In the genomic region with DNA sequence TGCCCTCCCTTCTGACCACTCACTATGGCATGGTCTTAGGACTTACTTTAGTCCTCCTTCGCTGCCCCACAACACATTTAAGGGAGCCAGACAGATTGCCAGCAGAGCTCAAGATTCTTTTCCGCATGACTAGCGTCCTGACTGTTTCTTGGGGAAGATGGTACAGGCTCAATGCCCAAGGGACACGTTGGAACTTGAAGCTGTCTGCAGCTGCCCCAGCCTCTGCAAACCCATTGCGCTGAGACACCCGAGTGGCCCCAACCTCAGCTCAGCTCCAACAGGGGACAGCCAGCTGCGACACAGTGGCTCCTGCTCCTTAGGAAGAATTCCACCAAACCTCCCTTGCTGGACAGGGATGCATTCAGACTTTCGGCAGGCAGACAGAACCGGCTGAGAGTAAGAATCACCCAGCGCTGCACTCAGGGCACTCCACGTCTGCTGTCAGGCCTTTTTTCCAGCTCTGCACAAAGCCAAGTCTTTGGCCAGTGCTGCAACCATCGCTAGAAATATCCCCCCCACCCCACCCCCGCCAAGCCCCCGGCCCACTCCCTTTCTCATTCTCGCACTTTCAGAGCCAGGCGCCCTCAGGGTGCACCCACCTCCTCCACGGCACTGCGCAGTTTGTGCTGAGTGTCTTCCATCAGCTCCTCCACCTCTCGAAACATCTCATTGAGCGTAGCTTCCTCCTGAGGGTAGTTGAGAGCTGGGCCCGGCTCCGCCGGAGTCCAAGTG, we compare ENCODE assay signal across 8 mouse cellular contexts. TPM values are rescaled to one million over a fixed set of nuclear protein-coding genes. Genes with fewer than 3 reads are reported as not detected.
DNase-seq lines count a peak whose midpoint lies in the region; ATAC-seq and TF ChIP-seq lines count a peak whose summit lies in the region.

No protein-coding gene starts in this region.

- WGBS in cerebellum, adult 2 months = 21% methylated on average over 23 of the region's 23 CpGs
- 11% methylated on average over 23 of the region's 23 CpGs for WGBS in forebrain, embryonic 15.5 days
- WGBS in limb, embryonic 11.5 days = 12% methylated on average over 23 of the region's 23 CpGs
- 24% methylated on average over 23 of the region's 23 CpGs for WGBS in small intestine, adult 2 months

- H3K27ac ChIP-seq in cerebellum, adult 2 months (ENCODE audit: insufficient read depth, low read length) = no peak overlapping the region
- H3K27ac ChIP-seq in CH12.LX (ENCODE audit: insufficient read depth, low read depth) = no peak overlapping the region
- no peak overlapping the region for H3K27ac ChIP-seq in forebrain, embryonic 15.5 days (replicated peaks)
- H3K27ac ChIP-seq in limb, embryonic 11.5 days (replicated peaks; ENCODE audit: low read depth, low read length) = no peak overlapping the region
- H3K27ac ChIP-seq in small intestine, adult 2 months (ENCODE audit: insufficient read depth, low read depth, low read length) = peak overlapping the region; percentile 8; the same call in 1 of the 2 replicates

- no peaks in the 10 kb centered on the region for H3K4me1 ChIP-seq in cerebellum, adult 2 months (ENCODE audit: control insufficient read depth, insufficient read depth, low read length)
- H3K4me1 ChIP-seq in CH12.LX (ENCODE audit: control insufficient read depth in 1 of 2, insufficient read depth in 2 of 2) = peaks cover 8 to 34% of the 10 kb centered on the region in 2 experiments
- peaks cover 18% of the 10 kb centered on the region for H3K4me1 ChIP-seq in forebrain, embryonic 15.5 days
- 0 out of 2 replicates have a peak, but pooled peaks cover 2% of the 10 kb centered on the region for H3K4me1 ChIP-seq in limb, embryonic 11.5 days (ENCODE audit: control insufficient read depth, insufficient read depth, low read length)
- peaks cover 3% of the 10 kb centered on the region for H3K4me1 ChIP-seq in small intestine, adult 2 months (ENCODE audit: control insufficient read depth, insufficient read depth, insufficient read length, low read length)

- no peak for TF ChIP-seq RAD21 in CH12.LX (IDR thresholded peaks at IDR 0.05; ENCODE audit: low read depth, low read length)

- TF ChIP-seq EP300 in CH12.LX (IDR thresholded peaks at IDR 0.05; ENCODE audit: low read length) = peak; percentile 33; the same call in 1 of the 2 replicates

- in situ Hi-C loops in CH12.LX (cut with MboI; ENCODE audit: low pct_ligation_motif_present, low pct_unique_long_range_greater_than_20kb, low sequenced_read_pairs) = no loop called here

- H3K36me3 ChIP-seq in CH12.LX (replicated peaks in 1 of 2; ENCODE audit: control insufficient read depth in 1 of 2, insufficient read depth in 1 of 2, low read length in 1 of 2) = no peaks in the 10 kb centered on the region
- no peaks in the 10 kb centered on the region for H3K36me3 ChIP-seq in forebrain, embryonic 15.5 days
- no peaks in the 10 kb centered on the region for H3K36me3 ChIP-seq in limb, embryonic 11.5 days (ENCODE audit: control insufficient read depth, insufficient read depth, low read length)
- H3K36me3 ChIP-seq in small intestine, adult 2 months (ENCODE audit: control insufficient read depth, insufficient read depth, low read length) = no peaks in the 10 kb centered on the region

- H3K4me2 ChIP-seq in CH12.LX (ENCODE audit: insufficient read depth, low read depth, poor library complexity, severe bottlenecking) = peak overlapping the region; percentile 78
- peak overlapping the region; percentile 54 for H3K4me2 ChIP-seq in forebrain, embryonic 15.5 days (replicated peaks)
- H3K4me2 ChIP-seq in limb, embryonic 11.5 days (ENCODE audit: low read depth, severe bottlenecking) = peak overlapping the region; percentile 58

- ATAC-seq in forebrain, embryonic 15.5 days (replicated peaks) = peak; percentile 48
- peak; percentile 48 for ATAC-seq in limb, embryonic 11.5 days (ENCODE audit: insufficient number of reproducible peaks, low FRiP score, low TSS enrichment, low read depth)

- no peak for TF ChIP-seq CTCF in cerebellum, adult 2 months (IDR thresholded peaks at IDR 0.05; ENCODE audit: borderline replicate concordance, insufficient read depth, low read depth, low read length)
- no peak for TF ChIP-seq CTCF in CH12.LX (conservative IDR thresholded peaks at IDR 0.05 in 1 of 2, IDR thresholded peaks at IDR 0.05 in 1 of 2; ENCODE audit: low read depth in 2 of 2, low read length in 2 of 2)
- TF ChIP-seq CTCF in small intestine, adult 2 months (IDR thresholded peaks at IDR 0.05; ENCODE audit: extremely low read depth, insufficient read length, insufficient replicate concordance, low read depth, low read length) = no peak

- no peak overlapping the region for H3K9ac ChIP-seq in CH12.LX (ENCODE audit: insufficient read depth, low read depth)
- H3K9ac ChIP-seq in forebrain, embryonic 15.5 days (replicated peaks) = peak overlapping the region; percentile 43
- H3K9ac ChIP-seq in limb, embryonic 11.5 days (ENCODE audit: low read length) = peak overlapping the region; percentile 66

- H3K9me3 ChIP-seq in CH12.LX (replicated peaks; ENCODE audit: low read length) = no peaks in the 10 kb centered on the region
- H3K9me3 ChIP-seq in forebrain, embryonic 15.5 days = no peaks in the 10 kb centered on the region
- H3K9me3 ChIP-seq in limb, embryonic 11.5 days (ENCODE audit: control insufficient read depth, low read length) = no peaks in the 10 kb centered on the region

- peak overlapping the region; percentile 20 for H3K4me3 ChIP-seq in cerebellum, adult 2 months (replicated peaks; ENCODE audit: insufficient read depth, low read depth, low read length)
- H3K4me3 ChIP-seq in CH12.LX (replicated peaks in 1 of 3; ENCODE audit: low read depth in 2 of 3, low read length in 2 of 3, poor library complexity in 1 of 3) = peak overlapping the region in 2 of 3 experiments; percentile 34 to 46
- peak overlapping the region; percentile 44 for H3K4me3 ChIP-seq in forebrain, embryonic 15.5 days
- H3K4me3 ChIP-seq in limb, embryonic 11.5 days (ENCODE audit: low read depth, low read length) = peak overlapping the region; percentile 47
- H3K4me3 ChIP-seq in small intestine, adult 2 months (ENCODE audit: low read depth, low read length) = peak overlapping the region; percentile 45

- TF ChIP-seq POLR2A in cerebellum, adult 2 months (IDR thresholded peaks at IDR 0.05; ENCODE audit: borderline replicate concordance, insufficient read depth, low read length) = no peak
- no peak for TF ChIP-seq POLR2A in CH12.LX (IDR thresholded peaks at IDR 0.05; ENCODE audit: low read depth, low read length)
- no peak for TF ChIP-seq POLR2A in small intestine, adult 2 months (IDR thresholded peaks at IDR 0.05; ENCODE audit: low read depth, low read length)

- no peak for DNase-seq in cerebellum, adult 2 months
- no peak for DNase-seq in cerebellum, adult 11-12 months
- peak; percentile 70 for DNase-seq in CH12.LX (ENCODE audit: extremely low read depth)
- DNase-seq in limb, embryonic 11.5 days (ENCODE audit: low spot score) = peak; percentile 38
- DNase-seq in thymus, postnatal 0 days (ENCODE audit: low spot score) = no peak
- no peak for DNase-seq in cerebellum, postnatal 4 days (ENCODE audit: low spot score in 2 of 2)

- H3K27me3 ChIP-seq in cerebellum, adult 2 months (ENCODE audit: control insufficient read depth, insufficient read depth, low read length) = no peaks in the 10 kb centered on the region; the same call in 1 of the 2 replicates
- H3K27me3 ChIP-seq in CH12.LX (replicated peaks) = peaks cover 4% of the 10 kb centered on the region
- peaks cover 8% of the 10 kb centered on the region; the same call in 1 of the 2 replicates for H3K27me3 ChIP-seq in forebrain, embryonic 15.5 days
- 0 out of 2 replicates have a peak, but pooled peaks cover 2% of the 10 kb centered on the region for H3K27me3 ChIP-seq in limb, embryonic 11.5 days (ENCODE audit: control insufficient read depth, insufficient read depth, low read length)
- peaks cover 18% of the 10 kb centered on the region for H3K27me3 ChIP-seq in small intestine, adult 2 months (ENCODE audit: control insufficient read depth, insufficient read depth, low read length)

- no peaks in the 10 kb centered on the region for H3K79me2 ChIP-seq in CH12.LX (replicated peaks; ENCODE audit: control insufficient read depth, extremely low read depth, insufficient read depth, poor library complexity, severe bottlenecking)

- dilution Hi-C loops in CH12.LX (cut with MboI; ENCODE audit: extremely low pct_ligation_motif_present, extremely low pct_unique_long_range_greater_than_20kb, low sequenced_read_pairs) = no loop called here

TF ChIP-seq in CH12.LX, 34 proteins besides CTCF, POLR2A, EP300 and RAD21:
- TF ChIP-seq MYC (IDR thresholded peaks at IDR 0.05; ENCODE audit: low read depth, low read length) (no peak), ZC3H11A (IDR thresholded peaks at IDR 0.05; ENCODE audit: low read depth, low read length) (no peak), PAX5 (IDR thresholded peaks at IDR 0.05; ENCODE audit: low read length) (no peak), CHD1 (IDR thresholded peaks at IDR 0.05; ENCODE audit: low read depth, low read length) (no peak), ETS1 (conservative IDR thresholded peaks at IDR 0.05; ENCODE audit: low read depth, low read length) (0 out of 2 replicates have a peak, but pooled peaks have one; percentile 15), POLR2AphosphoS2 (IDR thresholded peaks at IDR 0.05; ENCODE audit: low read depth, low read length) (no peak), BHLHE40 (IDR thresholded peaks at IDR 0.05; ENCODE audit: low read depth, low read length) (0 out of 2 replicates have a peak, but pooled peaks have one; percentile 36), ZNF384 (IDR thresholded peaks at IDR 0.05; ENCODE audit: low read depth, low read length) (no peak), ZKSCAN1 (IDR thresholded peaks at IDR 0.05; ENCODE audit: borderline replicate concordance, low read depth, low read length) (no peak), NELFE (IDR thresholded peaks at IDR 0.05; ENCODE audit: low read depth, low read length) (no peak), MEF2A (IDR thresholded peaks at IDR 0.05; ENCODE audit: borderline replicate concordance, low read depth, low read length) (no peak)
TF ChIP-seq in CH12.LX: peak in this region for 2.

RNA-seq across cellular contexts. Expression of a gene that starts 1.1 kb away (rescaled TPM):
- 17.1 and 20.4 TPM in 2 replicates for polyA plus RNA-seq in cerebellum, adult 2 months (2012; rRNA removed)
- total RNA-seq in CH12.LX (2012; rRNA removed) (0.38 and 0.59 TPM in 2 replicates), CH12.LX (2014; rRNA removed) (0.55 and 0.62 TPM in 2 replicates)
- polyA plus RNA-seq in CH12.LX (2012; ENCODE audit: insufficient read length, low read depth) = 0.48 and 0.54 TPM in 2 replicates
- 22.3 and 25.9 TPM in 2 replicates for polyA plus RNA-seq in forebrain, embryonic 15.5 days (2015; fragmentation: Nextera tagmentation; extraction: Ambion mirVana)
- polyA plus RNA-seq in limb, embryonic 11.5 days (2014; fragmentation: Nextera tagmentation; extraction: Ambion mirVana) = 7.1 and 8.3 TPM in 2 replicates
- 6.0 and 9.6 TPM in 2 replicates for polyA plus RNA-seq in small intestine, adult 2 months (2012; rRNA removed)
- polyA plus RNA-seq in thymus, postnatal 0 days (2015; fragmentation: Nextera tagmentation; extraction: Ambion mirVana) = 2.6 and 3.0 TPM in 2 replicates

Comparison
In these comparisons a context has a peak if more than half of its experiments do, and no peak if none do; other contexts are left out.
1. DNase-seq: peak in CH12.LX (single experiment) and limb, embryonic 11.5 days (single experiment); none in cerebellum, adult 2 months (0 of 2), cerebellum, adult 11-12 months (single experiment), thymus, postnatal 0 days (single experiment) and cerebellum, postnatal 4 days (0 of 2).
2. Peak in every context shown above with its lines, with median percentiles within 50 percentile points of each other: H3K4me3 ChIP-seq and H3K4me2 ChIP-seq.